Mouse (Mus musculus): ENCODE data around the gene Cwc25. TPM values are rescaled to one million over a fixed set of nuclear protein-coding genes. Genes with fewer than 3 reads are reported as not detected.

Gene Cwc25
- polyA plus RNA-seq, 1 experiment from 2014 or later = 9.9 TPM

DNA sequence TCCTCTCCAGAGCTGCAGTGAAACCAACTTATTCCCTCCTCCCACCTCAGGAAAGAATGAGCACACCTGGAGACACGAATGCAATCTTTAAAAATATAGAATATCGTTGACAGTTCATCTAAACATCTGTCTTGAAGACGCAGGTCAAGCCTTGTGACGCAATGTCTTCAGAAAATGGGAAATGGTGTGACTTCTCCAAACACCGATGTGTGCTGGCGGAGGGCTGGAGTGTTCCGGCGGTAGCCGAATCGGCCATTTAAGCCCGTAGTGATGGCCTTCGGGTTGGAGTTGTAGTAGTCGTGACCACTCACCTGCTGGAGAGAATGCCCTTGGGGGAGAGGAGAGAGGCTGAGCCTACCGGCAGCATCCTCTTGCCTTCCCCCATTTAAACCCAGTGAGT, 5.1 kb upstream of the Cwc25 start:
- no peaks in the 10 kb centered on the region for H3K27me3 ChIP-seq (ENCODE audit: control insufficient read depth, insufficient read depth, low read length)
- H3K4me2 ChIP-seq = no peak overlapping the region
- no peaks in the 10 kb centered on the region for H3K4me1 ChIP-seq (ENCODE audit: control insufficient read depth, insufficient read depth, low read length)
- 72% methylated on average over 14 of the region's 14 CpGs for WGBS (ENCODE audit: insufficient replicate concordance)
- no peak overlapping the region for H3K27ac ChIP-seq (ENCODE audit: low read depth, low read length)
- no peak for ATAC-seq (replicated peaks; ENCODE audit: insufficient number of reproducible peaks, low FRiP score, low TSS enrichment)
- H3K4me3 ChIP-seq (ENCODE audit: low read depth, low read length) = no peak overlapping the region
- H3K36me3 ChIP-seq (ENCODE audit: control insufficient read depth, insufficient read depth, low read length) = no peaks in the 10 kb centered on the region; the same call in 1 of the 2 replicates
- no peak overlapping the region for H3K9ac ChIP-seq (ENCODE audit: low read depth, low read length)
- H3K9me3 ChIP-seq (replicated peaks; ENCODE audit: control insufficient read depth, low read length) = no peaks in the 10 kb centered on the region

DNA sequence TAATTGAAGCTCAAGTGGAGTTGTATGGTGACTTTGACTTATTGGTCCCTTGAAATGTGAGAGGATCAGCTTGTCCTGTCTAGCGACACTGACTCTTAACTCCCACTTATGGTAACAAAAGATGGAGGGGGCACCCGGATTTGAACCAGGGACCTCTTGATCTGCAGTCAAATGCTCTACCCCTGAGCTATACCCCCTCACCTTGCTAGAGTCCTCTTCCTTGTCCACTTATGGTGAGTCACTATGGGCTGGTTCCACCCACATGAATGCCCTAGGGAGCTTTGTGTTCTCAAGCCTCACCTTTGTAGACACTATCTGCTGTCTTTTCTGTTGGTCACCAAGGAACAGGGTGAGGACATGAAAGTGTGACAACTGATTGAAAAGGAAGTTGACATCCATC, 3.3 kb upstream of the Cwc25 start:
- H3K4me1 ChIP-seq (ENCODE audit: control insufficient read depth, insufficient read depth, low read length) = peaks cover 7% of the 10 kb centered on the region
- no peak overlapping the region for H3K4me3 ChIP-seq (ENCODE audit: low read depth, low read length)
- no peak overlapping the region for H3K27ac ChIP-seq (ENCODE audit: low read depth, low read length)
- no peaks in the 10 kb centered on the region for H3K27me3 ChIP-seq (ENCODE audit: control insufficient read depth, insufficient read depth, low read length)
- no peak for ATAC-seq (replicated peaks; ENCODE audit: insufficient number of reproducible peaks, low FRiP score, low TSS enrichment)
- no peaks in the 10 kb centered on the region for H3K9me3 ChIP-seq (replicated peaks; ENCODE audit: control insufficient read depth, low read length)
- no peak overlapping the region for H3K9ac ChIP-seq (ENCODE audit: low read depth, low read length)
- 46% methylated on average over 2 of the region's 2 CpGs for WGBS (ENCODE audit: insufficient replicate concordance)
- no peak overlapping the region for H3K4me2 ChIP-seq
- H3K36me3 ChIP-seq (ENCODE audit: control insufficient read depth, insufficient read depth, low read length) = no peaks in the 10 kb centered on the region

GRCm38 (mm10) chr11:97761638-97762037, 4.7 kb downstream of the Cwc25 start:
- Histone ChIP-seq H3K27ac (ENCODE audit: low read depth, low read length) (no peak overlapping the region), H3K27me3 (ENCODE audit: control insufficient read depth, insufficient read depth, low read length) (no peaks in the 10 kb centered on the region), H3K36me3 (ENCODE audit: control insufficient read depth, insufficient read depth, low read length) (peaks cover 21% of the 10 kb centered on the region), H3K9ac (ENCODE audit: low read depth, low read length) (no peak overlapping the region), H3K4me3 (ENCODE audit: low read depth, low read length) (no peak overlapping the region), H3K9me3 (replicated peaks; ENCODE audit: control insufficient read depth, low read length) (no peaks in the 10 kb centered on the region), H3K4me1 (ENCODE audit: control insufficient read depth, insufficient read depth, low read length) (peaks cover 7% of the 10 kb centered on the region), H3K4me2 (no peak overlapping the region)
- no peak for ATAC-seq (replicated peaks; ENCODE audit: insufficient number of reproducible peaks, low FRiP score, low TSS enrichment)

DNA sequence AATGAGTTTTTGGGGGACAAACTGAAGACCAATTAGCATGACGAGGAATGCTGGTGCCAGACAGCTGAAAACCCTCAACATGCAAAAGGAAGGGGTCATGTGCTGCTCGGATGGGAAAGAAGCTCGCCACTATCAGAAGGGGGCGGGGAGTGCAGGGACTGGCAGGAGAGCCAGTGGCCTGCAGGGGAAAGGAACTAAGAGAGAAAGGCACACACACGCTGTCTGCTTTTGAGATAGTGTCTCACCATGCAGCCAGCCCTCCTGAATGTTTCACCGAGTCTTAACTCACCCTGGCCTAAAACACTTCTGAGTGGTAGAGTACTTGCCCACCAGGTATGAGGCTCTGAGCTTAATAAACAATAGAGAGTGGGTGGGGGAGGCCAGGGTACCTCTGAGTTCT, 7.4 kb downstream of the Cwc25 start:
- no peak overlapping the region for H3K4me3 ChIP-seq (ENCODE audit: low read depth, low read length)
- no peaks in the 10 kb centered on the region for H3K9me3 ChIP-seq (replicated peaks; ENCODE audit: control insufficient read depth, low read length)
- 66% methylated on average over 6 of the region's 6 CpGs for WGBS (ENCODE audit: insufficient replicate concordance)
- no peak for ATAC-seq (replicated peaks; ENCODE audit: insufficient number of reproducible peaks, low FRiP score, low TSS enrichment)
- H3K27ac ChIP-seq (ENCODE audit: low read depth, low read length) = no peak overlapping the region
- H3K4me1 ChIP-seq (ENCODE audit: control insufficient read depth, insufficient read depth, low read length) = no peaks in the 10 kb centered on the region
- peaks cover 23% of the 10 kb centered on the region for H3K36me3 ChIP-seq (ENCODE audit: control insufficient read depth, insufficient read depth, low read length)
- H3K27me3 ChIP-seq (ENCODE audit: control insufficient read depth, insufficient read depth, low read length) = no peaks in the 10 kb centered on the region
- no peak overlapping the region for H3K9ac ChIP-seq (ENCODE audit: low read depth, low read length)
- no peak overlapping the region for H3K4me2 ChIP-seq

- Histone ChIP-seq H3K9me3 (replicated peaks; ENCODE audit: control insufficient read depth, low read length) (no peaks in the 10 kb centered on the region), H3K36me3 (ENCODE audit: control insufficient read depth, insufficient read depth, low read length) (peaks cover 29% of the 10 kb centered on the region), H3K9ac (ENCODE audit: low read depth, low read length) (no peak overlapping the region), H3K27ac (ENCODE audit: low read depth, low read length) (no peak overlapping the region), H3K27me3 (ENCODE audit: control insufficient read depth, insufficient read depth, low read length) (no peaks in the 10 kb centered on the region), H3K4me1 (ENCODE audit: control insufficient read depth, insufficient read depth, low read length) (no peaks in the 10 kb centered on the region), H3K4me3 (ENCODE audit: low read depth, low read length) (no peak overlapping the region), H3K4me2 (no peak overlapping the region)
- no peak for ATAC-seq (replicated peaks; ENCODE audit: insufficient number of reproducible peaks, low FRiP score, low TSS enrichment)
- WGBS (ENCODE audit: insufficient replicate concordance) = 91% methylated on average over 1 of the region's 1 CpGs
Measured at GRCm38 (mm10) chr11:97758125-97758524, 8.2 kb downstream of the Cwc25 start.

DNA sequence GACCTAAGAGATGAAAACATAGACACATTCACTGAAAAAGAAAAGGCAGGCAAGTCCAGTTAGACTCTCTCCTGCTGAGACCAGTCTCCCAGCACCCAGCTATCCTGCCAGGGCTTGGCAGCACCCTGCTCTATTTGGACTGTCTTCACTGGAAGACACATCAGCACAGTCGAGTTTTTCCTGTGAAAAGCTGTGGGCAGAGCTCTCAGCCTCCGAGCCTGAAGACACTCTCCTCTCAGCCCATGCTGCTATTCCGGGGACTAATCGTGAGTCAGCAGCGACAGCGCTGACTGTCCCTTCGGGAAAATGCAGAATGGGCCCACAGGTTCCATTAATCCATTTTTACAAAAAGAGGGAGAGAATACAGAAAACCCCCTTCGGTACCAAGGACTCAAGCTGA, 13.1 kb downstream of the Cwc25 start:
- Histone ChIP-seq H3K4me3 (ENCODE audit: low read depth, low read length) (no peak overlapping the region), H3K4me2 (no peak overlapping the region), H3K4me1 (ENCODE audit: control insufficient read depth, insufficient read depth, low read length) (no peaks in the 10 kb centered on the region), H3K9ac (ENCODE audit: low read depth, low read length) (no peak overlapping the region), H3K9me3 (replicated peaks; ENCODE audit: control insufficient read depth, low read length) (no peaks in the 10 kb centered on the region), H3K27me3 (ENCODE audit: control insufficient read depth, insufficient read depth, low read length) (no peaks in the 10 kb centered on the region), H3K36me3 (ENCODE audit: control insufficient read depth, insufficient read depth, low read length) (peaks cover 39% of the 10 kb centered on the region), H3K27ac (ENCODE audit: low read depth, low read length) (no peak overlapping the region)
- no peak for ATAC-seq (replicated peaks; ENCODE audit: insufficient number of reproducible peaks, low FRiP score, low TSS enrichment)
- WGBS (ENCODE audit: insufficient replicate concordance) = 89% methylated on average over 8 of the region's 8 CpGs

GRCm38 (mm10) chr11:97748496-97748895, 17.9 kb downstream of the Cwc25 start:
- Histone ChIP-seq H3K4me2 (no peak overlapping the region), H3K27ac (ENCODE audit: low read depth, low read length) (no peak overlapping the region), H3K4me1 (ENCODE audit: control insufficient read depth, insufficient read depth, low read length) (peaks cover 2% of the 10 kb centered on the region; the same call in 1 of the 2 replicates), H3K9me3 (replicated peaks; ENCODE audit: control insufficient read depth, low read length) (no peaks in the 10 kb centered on the region), H3K4me3 (ENCODE audit: low read depth, low read length) (no peak overlapping the region), H3K27me3 (ENCODE audit: control insufficient read depth, insufficient read depth, low read length) (no peaks in the 10 kb centered on the region), H3K9ac (ENCODE audit: low read depth, low read length) (no peak overlapping the region), H3K36me3 (ENCODE audit: control insufficient read depth, insufficient read depth, low read length) (peaks cover 34% of the 10 kb centered on the region)
- no peak for ATAC-seq (replicated peaks; ENCODE audit: insufficient number of reproducible peaks, low FRiP score, low TSS enrichment)
- WGBS (ENCODE audit: insufficient replicate concordance) = 81% methylated on average over 5 of the region's 5 CpGs

DNA sequence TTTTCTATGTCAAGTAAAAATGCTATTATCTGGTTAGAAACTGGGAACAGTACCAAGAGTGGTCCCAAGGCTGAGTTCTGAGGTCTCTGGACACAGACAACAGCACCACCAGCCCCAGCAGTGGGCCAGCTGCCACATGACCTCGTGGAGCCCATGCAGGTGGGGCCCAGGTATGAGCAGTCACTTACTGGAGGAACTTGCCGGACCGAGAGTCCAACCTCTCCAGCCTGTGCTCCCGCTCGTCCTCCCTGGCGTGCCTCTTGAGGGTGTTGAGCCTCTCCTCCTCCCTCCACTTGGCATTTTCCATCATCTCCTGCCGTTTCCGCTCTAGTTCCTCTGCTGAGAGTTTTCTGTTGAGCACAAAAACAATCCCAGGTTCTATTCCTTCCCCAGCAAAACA, 18.6 kb downstream of the Cwc25 start:
- Histone ChIP-seq H3K9me3 (replicated peaks; ENCODE audit: control insufficient read depth, low read length) (no peaks in the 10 kb centered on the region), H3K9ac (ENCODE audit: low read depth, low read length) (no peak overlapping the region), H3K27ac (ENCODE audit: low read depth, low read length) (no peak overlapping the region), H3K27me3 (ENCODE audit: control insufficient read depth, insufficient read depth, low read length) (no peaks in the 10 kb centered on the region), H3K4me2 (no peak overlapping the region), H3K4me1 (ENCODE audit: control insufficient read depth, insufficient read depth, low read length) (peaks cover 9% of the 10 kb centered on the region), H3K36me3 (ENCODE audit: control insufficient read depth, insufficient read depth, low read length) (peaks cover 26% of the 10 kb centered on the region), H3K4me3 (ENCODE audit: low read depth, low read length) (no peak overlapping the region)
- no peak for ATAC-seq (replicated peaks; ENCODE audit: insufficient number of reproducible peaks, low FRiP score, low TSS enrichment)
- 87% methylated on average over 8 of the region's 8 CpGs for WGBS (ENCODE audit: insufficient replicate concordance)

DNA sequence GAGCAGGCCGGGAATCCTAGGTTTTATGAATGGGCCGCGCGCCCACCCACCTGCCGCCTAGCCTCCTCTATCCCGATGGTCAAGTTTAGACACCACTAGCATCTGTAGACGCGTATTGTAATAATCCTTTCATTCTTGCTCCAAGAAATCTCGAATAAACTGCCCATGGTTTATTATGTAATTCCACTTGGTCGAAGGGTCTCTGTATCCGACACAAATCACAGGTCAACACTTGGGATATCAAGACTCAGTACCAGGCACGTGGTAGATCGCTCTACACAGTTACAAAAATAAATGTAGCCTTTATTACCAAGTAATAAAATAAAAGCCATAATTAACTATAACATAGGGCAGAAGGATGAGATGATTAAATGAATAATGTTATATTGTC, 21.0 kb downstream of the Cwc25 start:
- WGBS (ENCODE audit: insufficient replicate concordance) = 10% methylated on average over 13 of the region's 13 CpGs
- peaks cover 15% of the 10 kb centered on the region for H3K4me1 ChIP-seq (ENCODE audit: control insufficient read depth, insufficient read depth, low read length)
- peak overlapping the region; percentile 74 for H3K4me3 ChIP-seq (ENCODE audit: low read depth, low read length)
- no peaks in the 10 kb centered on the region for H3K9me3 ChIP-seq (replicated peaks; ENCODE audit: control insufficient read depth, low read length)
- H3K27ac ChIP-seq (ENCODE audit: low read depth, low read length) = no peak overlapping the region
- H3K9ac ChIP-seq (ENCODE audit: low read depth, low read length) = no peak overlapping the region
- peaks cover 9% of the 10 kb centered on the region for H3K36me3 ChIP-seq (ENCODE audit: control insufficient read depth, insufficient read depth, low read length)
- ATAC-seq (replicated peaks; ENCODE audit: insufficient number of reproducible peaks, low FRiP score, low TSS enrichment) = no peak
- peak overlapping the region; percentile 55 for H3K4me2 ChIP-seq
- H3K27me3 ChIP-seq (ENCODE audit: control insufficient read depth, insufficient read depth, low read length) = no peaks in the 10 kb centered on the region

Measured in heart, embryonic 11.5 days (tissue).